ENCODE assay signal across 8 mouse cellular contexts in the genomic region with DNA sequence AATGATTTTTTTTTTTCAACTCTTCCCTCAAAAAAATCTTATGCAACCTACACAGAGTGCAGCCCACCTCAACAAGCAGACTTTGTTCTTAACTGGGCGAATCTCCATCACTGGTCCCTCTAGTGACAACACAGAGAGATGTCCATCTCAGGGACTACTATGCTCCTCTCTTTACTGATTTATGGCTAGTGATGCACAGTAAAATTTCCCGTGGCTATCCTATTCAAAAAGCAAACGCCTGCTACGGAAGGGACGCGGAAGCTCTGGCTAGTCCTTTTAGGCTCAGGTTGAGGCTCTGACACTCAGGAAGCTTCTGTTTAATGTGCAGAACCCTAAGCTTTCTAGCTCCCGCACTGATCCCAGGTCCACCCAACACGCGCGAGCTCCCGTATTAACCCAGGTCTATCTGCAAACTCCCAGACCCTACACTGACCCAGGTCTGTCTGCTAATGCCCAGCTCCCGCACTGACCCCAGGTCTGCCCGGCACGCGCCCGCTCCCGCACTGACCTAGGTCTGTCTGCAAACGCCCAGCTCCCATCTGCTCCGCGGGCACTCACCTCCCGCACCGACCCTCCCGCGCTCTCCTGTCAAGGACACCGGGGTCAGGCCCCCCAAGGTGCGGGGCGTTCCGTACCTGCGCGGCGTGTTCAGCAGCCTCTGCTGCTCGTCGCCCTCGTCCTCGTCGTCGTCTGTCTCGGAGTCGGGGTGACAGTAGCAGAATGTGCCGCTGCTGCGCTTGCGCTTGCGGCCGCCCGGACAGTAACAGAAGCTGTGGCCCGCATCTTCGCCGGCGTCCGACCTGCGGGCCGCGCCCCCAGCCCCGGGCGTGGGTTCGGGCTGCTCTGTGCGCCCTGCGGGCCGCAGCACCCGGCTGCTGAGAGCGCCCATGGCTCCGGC. TPM values are rescaled to one million over a fixed set of nuclear protein-coding genes. Genes with fewer than 3 reads are reported as not detected.
DNase-seq lines count a peak whose midpoint lies in the region; ATAC-seq and TF ChIP-seq lines count a peak whose summit lies in the region.

No protein-coding gene starts in this region.

- peak overlapping the region; percentile 79 for H3K27ac ChIP-seq in bone marrow, adult 2 months (ENCODE audit: control insufficient read depth, insufficient read depth, low read depth, low read length, poor library complexity)
- peak overlapping the region; percentile 76 for H3K27ac ChIP-seq in heart, postnatal 0 days (ENCODE audit: low read depth)
- peak overlapping the region; percentile 61 for H3K27ac ChIP-seq in limb, embryonic 11.5 days (replicated peaks; ENCODE audit: low read depth, low read length)
- peak overlapping the region; percentile 91 for H3K27ac ChIP-seq in midbrain, embryonic 16.5 days (ENCODE audit: low read length)

- peak overlapping the region; percentile 85 for H3K4me3 ChIP-seq in bone marrow, adult 2 months (replicated peaks; ENCODE audit: control insufficient read depth, low read depth, low read length)
- peak overlapping the region; percentile 95 for H3K4me3 ChIP-seq in heart, postnatal 0 days (ENCODE audit: low read depth, low read length)
- peak overlapping the region; percentile 96 for H3K4me3 ChIP-seq in limb, embryonic 11.5 days (ENCODE audit: low read depth, low read length)
- H3K4me3 ChIP-seq in midbrain, embryonic 16.5 days (ENCODE audit: low read depth, low read length) = peak overlapping the region; percentile 93

- H3K36me3 ChIP-seq in heart, postnatal 0 days (replicated peaks; ENCODE audit: control insufficient read depth, insufficient read depth, low read length) = no peaks in the 10 kb centered on the region; the same call in 1 of the 2 replicates
- H3K36me3 ChIP-seq in limb, embryonic 11.5 days (ENCODE audit: control insufficient read depth, insufficient read depth, low read length) = no peaks in the 10 kb centered on the region
- no peaks in the 10 kb centered on the region for H3K36me3 ChIP-seq in midbrain, embryonic 16.5 days (ENCODE audit: control insufficient read depth, insufficient read depth, low read length)

- H3K9ac ChIP-seq in heart, postnatal 0 days (replicated peaks; ENCODE audit: low read depth, low read length) = peak overlapping the region; percentile 73
- peak overlapping the region; percentile 85 for H3K9ac ChIP-seq in limb, embryonic 11.5 days (ENCODE audit: low read length)
- H3K9ac ChIP-seq in midbrain, embryonic 16.5 days (ENCODE audit: low read depth, low read length) = peak overlapping the region; percentile 94

- peak; percentile 41 for ATAC-seq in erythroid progenitor cell, adult 5-6 weeks (replicated peaks; ENCODE audit: low FRiP score, poor library complexity, severe bottlenecking)
- ATAC-seq in heart, postnatal 0 days (ENCODE audit: insufficient read depth, low read depth) = peak; percentile 21
- 0 out of 2 replicates have a peak, but pooled peaks have one; percentile 53 for ATAC-seq in limb, embryonic 11.5 days (ENCODE audit: insufficient number of reproducible peaks, low FRiP score, low TSS enrichment, low read depth)
- peak; percentile 67 for ATAC-seq in midbrain, embryonic 16.5 days

- DNase-seq in ovary, adult 18-20 months (ENCODE audit: low spot score) = peak; percentile 7
- DNase-seq in ovary, postnatal 36 days (ENCODE audit: low spot score) = no peak
- DNase-seq in heart, postnatal 0 days (ENCODE audit: low spot score) = peak; percentile 12
- DNase-seq in limb, embryonic 11.5 days (ENCODE audit: low spot score) = peak; percentile 50
- DNase-seq in thymus, postnatal 14 days = peak; percentile 65

- no peaks in the 10 kb centered on the region; the same call in 1 of the 2 replicates for H3K4me1 ChIP-seq in bone marrow, adult 2 months (ENCODE audit: control insufficient read depth, insufficient read depth, low read length)
- no peaks in the 10 kb centered on the region for H3K4me1 ChIP-seq in heart, postnatal 0 days (ENCODE audit: control insufficient read depth, insufficient read depth)
- peaks cover 4% of the 10 kb centered on the region; the same call in 1 of the 2 replicates for H3K4me1 ChIP-seq in limb, embryonic 11.5 days (ENCODE audit: control insufficient read depth, insufficient read depth, low read length)
- peaks cover 25% of the 10 kb centered on the region for H3K4me1 ChIP-seq in midbrain, embryonic 16.5 days (ENCODE audit: control insufficient read depth, insufficient read depth, low read length)

- peak overlapping the region; percentile 99 for H3K4me2 ChIP-seq in heart, postnatal 0 days (ENCODE audit: low read depth, low read length)
- H3K4me2 ChIP-seq in limb, embryonic 11.5 days (ENCODE audit: low read depth, severe bottlenecking) = peak overlapping the region; percentile 93
- peak overlapping the region; percentile 54 for H3K4me2 ChIP-seq in midbrain, embryonic 16.5 days (ENCODE audit: low read length)

- no peak for TF ChIP-seq CTCF in bone marrow, adult 2 months (IDR thresholded peaks at IDR 0.05; ENCODE audit: control insufficient read depth, insufficient read depth, low read length)
- no peak for TF ChIP-seq CTCF in heart, postnatal 0 days (IDR thresholded peaks at IDR 0.05; ENCODE audit: low read depth)

- no peaks in the 10 kb centered on the region for H3K9me3 ChIP-seq in heart, postnatal 0 days (replicated peaks; ENCODE audit: control insufficient read depth, low read length)
- H3K9me3 ChIP-seq in limb, embryonic 11.5 days (ENCODE audit: control insufficient read depth, low read length) = no peaks in the 10 kb centered on the region
- no peaks in the 10 kb centered on the region for H3K9me3 ChIP-seq in midbrain, embryonic 16.5 days (replicated peaks; ENCODE audit: control insufficient read depth, low read length, poor library complexity, severe bottlenecking)

- H3K27me3 ChIP-seq in heart, postnatal 0 days (ENCODE audit: control insufficient read depth, insufficient read depth, low read length) = no peaks in the 10 kb centered on the region
- H3K27me3 ChIP-seq in limb, embryonic 11.5 days (ENCODE audit: control insufficient read depth, insufficient read depth, low read length) = no peaks in the 10 kb centered on the region
- no peaks in the 10 kb centered on the region for H3K27me3 ChIP-seq in midbrain, embryonic 16.5 days (ENCODE audit: control insufficient read depth, insufficient read depth, low read depth, low read length)

- TF ChIP-seq POLR2A in bone marrow, adult 2 months (IDR thresholded peaks at IDR 0.05; ENCODE audit: borderline replicate concordance, control insufficient read depth, low read depth, low read length) = no peak

- no peak for TF ChIP-seq EP300 in heart, postnatal 0 days (IDR thresholded peaks at IDR 0.05; ENCODE audit: low read depth)

- WGBS in bone marrow, adult 2 months = under 1% methylated on average over 62 of the region's 62 CpGs
- WGBS in heart, postnatal 0 days = under 1% methylated on average over 61 of the region's 62 CpGs
- WGBS in limb, embryonic 11.5 days = 1% methylated on average over 60 of the region's 62 CpGs
- WGBS in midbrain, embryonic 16.5 days = under 1% methylated on average over 59 of the region's 62 CpGs

RNA-seq across cellular contexts. Expression of a gene that starts 0.7 kb away (rescaled TPM):
- 5.0 and 7.3 TPM in 2 replicates for polyA plus RNA-seq in bone marrow, adult 2 months (2011; ENCODE audit: insufficient read depth, insufficient read length, low replicate concordance, missing spikeins)
- 8.8 and 15.1 TPM in 2 replicates for total RNA-seq in erythroid progenitor cell, adult 5-6 weeks (2015; ENCODE audit: low replicate concordance)
- 5.7 and 17.8 TPM in 2 replicates for total RNA-seq in erythroid progenitor cell, adult 5-6 weeks (2017; ENCODE audit: low replicate concordance)
- 5.1 and 12.1 TPM in 2 replicates for total RNA-seq in heart, postnatal 0 days (2014; rRNA removed; ENCODE audit: low replicate concordance)
- polyA plus RNA-seq in heart, postnatal 0 days (2015; fragmentation: Nextera tagmentation; extraction: Ambion mirVana) = 7.0 and 8.0 TPM in 2 replicates
- 43.0 and 49.4 TPM in 2 replicates for polyA plus RNA-seq in limb, embryonic 11.5 days (2014; fragmentation: Nextera tagmentation; extraction: Ambion mirVana)
- polyA plus RNA-seq in midbrain, embryonic 16.5 days (2015; fragmentation: Nextera tagmentation; extraction: Ambion mirVana) = 27.9 and 31.6 TPM in 2 replicates

RNA-seq across cellular contexts. Expression of a gene that starts 48.2 kb away (rescaled TPM):
- polyA plus RNA-seq in bone marrow, adult 2 months (2011; ENCODE audit: insufficient read depth, insufficient read length, low replicate concordance, missing spikeins) = 47.5 and 47.8 TPM in 2 replicates
- 79.2 and 101 TPM in 2 replicates for total RNA-seq in erythroid progenitor cell, adult 5-6 weeks (2015; ENCODE audit: low replicate concordance)
- 78.6 and 116 TPM in 2 replicates for total RNA-seq in erythroid progenitor cell, adult 5-6 weeks (2017; ENCODE audit: low replicate concordance)
- total RNA-seq in heart, postnatal 0 days (2014; rRNA removed; ENCODE audit: low replicate concordance) = 10.3 and 16.8 TPM in 2 replicates
- 86.6 and 92.1 TPM in 2 replicates for polyA plus RNA-seq in heart, postnatal 0 days (2015; fragmentation: Nextera tagmentation; extraction: Ambion mirVana)
- 152 and 154 TPM in 2 replicates for polyA plus RNA-seq in limb, embryonic 11.5 days (2014; fragmentation: Nextera tagmentation; extraction: Ambion mirVana)
- polyA plus RNA-seq in midbrain, embryonic 16.5 days (2015; fragmentation: Nextera tagmentation; extraction: Ambion mirVana) = 94.6 and 94.8 TPM in 2 replicates
